Mouse (Mus musculus): ENCODE measurements around the gene Rnf7. TPM values are rescaled to one million over a fixed set of nuclear protein-coding genes. Genes with fewer than 3 reads are reported as not detected.

The Rnf7 gene
- polyA plus RNA-seq, 1 experiment from 2014 or later, result 200 TPM

DNA sequence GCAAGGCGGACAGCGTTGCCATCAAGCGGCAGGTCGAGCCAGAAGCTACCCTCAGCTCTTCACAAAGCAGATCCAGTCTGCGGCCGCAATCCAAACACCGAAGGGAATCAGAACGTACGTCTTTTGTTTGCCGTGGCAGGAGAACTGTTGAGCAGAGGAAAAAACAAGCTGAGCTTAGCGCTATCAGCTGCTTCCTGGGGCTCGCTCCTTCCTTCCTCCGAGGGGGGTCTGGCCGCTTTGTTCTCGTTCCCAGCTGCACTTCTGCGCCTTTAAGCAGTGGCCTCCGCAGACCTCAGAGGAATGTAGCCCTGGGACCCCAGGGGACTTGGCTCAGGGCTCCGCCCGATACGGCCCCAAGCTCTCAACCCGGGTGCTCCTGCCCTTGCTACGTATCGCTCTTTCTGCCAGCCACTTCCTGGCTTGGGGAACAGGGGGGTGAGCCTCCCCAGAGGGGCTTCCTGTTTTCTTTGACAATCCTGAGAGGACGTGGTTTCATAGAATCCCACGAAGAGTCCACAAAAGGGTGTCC is 40.6 kb downstream of the Rnf7 start:
- Histone ChIP-seq H3K27ac (peak overlapping the region; percentile 73), H3K27me3 (no peaks in the 10 kb centered on the region), H3K4me1 (peaks cover 25% of the 10 kb centered on the region), H3K9ac (peak overlapping the region; percentile 46), H3K9me3 (no peaks in the 10 kb centered on the region), H3K4me2 (peak overlapping the region; percentile 71), H3K4me3 (peak overlapping the region; percentile 45), H3K36me3 (no peaks in the 10 kb centered on the region)
- under 1% methylated on average over 25 of the region's 25 CpGs for WGBS
- ATAC-seq (ENCODE audit: borderline replicate concordance, extremely low read depth, low FRiP score, low TSS enrichment), result peak; percentile 80

DNA sequence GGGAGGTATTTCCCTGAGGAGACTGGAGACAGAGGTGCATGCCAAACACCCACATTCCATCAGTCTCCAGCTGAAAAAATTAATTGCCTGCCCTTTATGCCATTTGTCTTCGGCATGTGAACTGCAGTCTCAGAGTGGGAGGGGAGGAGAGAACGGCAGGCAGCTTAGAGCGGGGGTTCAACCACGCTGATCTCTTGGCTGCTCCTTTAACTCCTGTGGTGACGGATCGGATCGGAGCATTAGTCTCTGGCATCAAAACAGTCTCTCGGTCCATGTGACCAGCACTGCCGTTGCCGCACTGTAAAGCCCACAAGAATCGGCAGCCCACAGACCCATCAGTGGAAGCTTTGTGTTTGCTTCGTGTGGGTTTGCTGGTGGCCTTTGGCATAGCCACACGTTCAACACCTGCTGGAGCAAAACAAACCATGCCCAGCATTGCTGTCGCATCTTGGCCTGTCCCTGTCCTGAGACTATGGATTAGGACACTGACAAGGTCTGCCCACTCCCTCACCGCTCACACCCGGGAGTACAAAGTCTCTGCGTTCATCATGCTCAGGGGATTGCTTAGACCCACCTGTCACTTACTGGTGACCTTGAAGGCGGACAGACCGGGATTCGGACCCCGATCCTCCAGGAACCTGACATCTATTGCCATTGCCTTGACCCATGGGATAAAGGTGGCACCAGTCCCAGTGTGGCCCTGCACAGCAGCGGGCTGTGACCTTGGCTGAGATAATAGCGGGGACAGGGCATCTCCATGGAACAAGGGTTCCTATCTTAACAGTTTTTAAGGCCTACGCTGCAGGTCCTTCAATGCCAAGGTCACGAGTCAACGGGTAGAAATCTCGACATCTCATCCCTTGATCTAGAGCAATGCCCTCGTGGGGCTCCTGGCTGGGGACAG is 41.3 kb downstream of the Rnf7 start:
- Histone ChIP-seq H3K27ac (peak overlapping the region; percentile 73), H3K36me3 (no peaks in the 10 kb centered on the region), H3K9me3 (no peaks in the 10 kb centered on the region), H3K4me2 (peak overlapping the region; percentile 71), H3K9ac (peak overlapping the region; percentile 46), H3K27me3 (no peaks in the 10 kb centered on the region), H3K4me3 (peak overlapping the region; percentile 45), H3K4me1 (peaks cover 25% of the 10 kb centered on the region)
- ATAC-seq (ENCODE audit: borderline replicate concordance, extremely low read depth, low FRiP score, low TSS enrichment), result peak; percentile 9
- 9% methylated on average over 28 of the region's 28 CpGs for WGBS

- H3K27me3 ChIP-seq, result no peaks in the 10 kb centered on the region
- H3K27ac ChIP-seq, result no peak overlapping the region
- peaks cover 24% of the 10 kb centered on the region for H3K4me1 ChIP-seq
- H3K4me2 ChIP-seq, result no peak overlapping the region
- H3K4me3 ChIP-seq, result no peak overlapping the region
- WGBS, result 63% methylated on average over 3 of the region's 3 CpGs
- no peaks in the 10 kb centered on the region for H3K36me3 ChIP-seq
- no peaks in the 10 kb centered on the region for H3K9me3 ChIP-seq
- H3K9ac ChIP-seq, result no peak overlapping the region
- no peak for ATAC-seq (ENCODE audit: borderline replicate concordance, extremely low read depth, low FRiP score, low TSS enrichment)
These were observed 45.9 kb downstream of the Rnf7 start for GRCm38 (mm10) chr9:96432575-96432974.

DNA sequence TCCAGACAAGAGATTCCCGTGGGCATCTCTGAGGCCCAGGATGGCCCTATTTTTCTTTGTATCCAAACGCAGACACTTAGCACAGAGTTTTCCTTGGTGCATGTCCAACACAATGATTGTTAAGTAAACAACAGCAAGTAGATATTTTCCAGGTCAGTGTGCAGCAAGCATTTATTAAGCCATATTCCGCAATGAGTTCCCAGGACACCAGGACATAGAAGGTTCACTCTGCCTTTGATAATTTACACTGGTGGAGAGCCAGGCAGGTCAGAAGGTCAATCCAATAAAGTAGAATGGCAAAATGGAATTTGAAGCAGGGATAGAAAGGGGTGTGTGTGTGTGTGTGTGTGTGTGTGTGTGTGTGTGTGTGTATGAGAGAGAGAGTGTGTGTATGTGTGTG is 47.4 kb downstream of the Rnf7 start:
- H3K36me3 ChIP-seq, result no peaks in the 10 kb centered on the region
- H3K4me3 ChIP-seq, result no peak overlapping the region
- H3K9ac ChIP-seq, result no peak overlapping the region
- no peak overlapping the region for H3K27ac ChIP-seq
- peaks cover 12% of the 10 kb centered on the region; the same call in 1 of the 2 replicates for H3K4me1 ChIP-seq
- no peaks in the 10 kb centered on the region for H3K9me3 ChIP-seq
- ATAC-seq (ENCODE audit: borderline replicate concordance, extremely low read depth, low FRiP score, low TSS enrichment), result no peak
- H3K4me2 ChIP-seq, result no peak overlapping the region
- no peaks in the 10 kb centered on the region for H3K27me3 ChIP-seq
- 28% methylated on average over 3 of the region's 3 CpGs for WGBS

GRCm38 (mm10) chr9:96428336-96429046 is 50.0 kb downstream of the Rnf7 start:
- Histone ChIP-seq H3K27ac (peak overlapping the region; percentile 74), H3K9me3 (no peaks in the 10 kb centered on the region), H3K4me3 (no peak overlapping the region), H3K4me2 (no peak overlapping the region; the same call in 1 of the 2 replicates), H3K4me1 (peaks cover 12% of the 10 kb centered on the region; the same call in 1 of the 2 replicates), H3K27me3 (no peaks in the 10 kb centered on the region), H3K9ac (no peak overlapping the region), H3K36me3 (no peaks in the 10 kb centered on the region)
- WGBS, result 45% methylated on average over 17 of the region's 17 CpGs
- peak; percentile 73; the same call in 1 of the 2 replicates for ATAC-seq (ENCODE audit: borderline replicate concordance, extremely low read depth, low FRiP score, low TSS enrichment)

DNA sequence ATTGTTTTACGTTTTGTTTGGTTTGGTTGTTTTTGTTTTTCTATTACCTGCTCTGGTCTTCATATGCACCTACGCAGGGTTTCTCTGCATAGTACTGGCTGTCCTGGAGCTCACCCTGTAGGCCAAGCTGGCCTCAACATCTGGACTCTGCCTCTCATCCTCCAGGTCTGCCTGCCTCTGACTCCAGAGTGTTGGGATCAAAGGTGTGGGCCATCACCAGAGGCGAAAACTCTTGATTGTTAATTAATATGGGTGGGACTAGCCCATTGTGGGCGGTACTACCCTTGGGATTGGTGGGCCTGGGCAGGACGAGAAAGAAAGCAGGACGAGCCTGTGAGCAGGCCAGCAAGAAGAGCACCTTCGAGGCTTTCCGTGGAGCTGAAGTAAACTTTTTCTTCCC is 54.4 kb downstream of the Rnf7 start:
- H3K27me3 ChIP-seq, result no peaks in the 10 kb centered on the region
- H3K4me3 ChIP-seq, result no peak overlapping the region
- no peaks in the 10 kb centered on the region for H3K36me3 ChIP-seq
- no peaks in the 10 kb centered on the region for H3K4me1 ChIP-seq
- no peak for ATAC-seq (ENCODE audit: borderline replicate concordance, extremely low read depth, low FRiP score, low TSS enrichment)
- no peaks in the 10 kb centered on the region for H3K9me3 ChIP-seq
- H3K4me2 ChIP-seq, result no peak overlapping the region
- H3K9ac ChIP-seq, result no peak overlapping the region
- 45% methylated on average over 8 of the region's 8 CpGs for WGBS
- H3K27ac ChIP-seq, result no peak overlapping the region

Other genes with a start within 250 kb of the Rnf7 start
- 193 and 197 TPM in 2 replicates for gene Atp1b3, start 114.2 kb downstream of the Rnf7 start, polyA plus RNA-seq (2015; fragmentation: Nextera tagmentation; extraction: Ambion mirVana)
- gene Gm28729, start 46.6 kb upstream of the Rnf7 start, polyA plus RNA-seq (2015; fragmentation: Nextera tagmentation; extraction: Ambion mirVana), result 0.39 and 0.65 TPM in 2 replicates
- 15.3 and 19.9 TPM in 2 replicates for gene Rasa2, start 152.9 kb upstream of the Rnf7 start, polyA plus RNA-seq (2015; fragmentation: Nextera tagmentation; extraction: Ambion mirVana)